Mouse (Mus musculus) left cerebral cortex, adult 2 months (tissue): ENCODE results near the gene Fam228a. TPM values are rescaled to one million over a fixed set of nuclear protein-coding genes. Genes with fewer than 3 reads are reported as not detected.

Source experiments
- DNase-seq, 2 experiments: peaks; one replicate each; pipeline ENCODE4 v3.0.0; 2021 to 2022; ENCODE audit warnings: low spot score in 2 of 2, mixed read lengths in 1 of 2; ENCODE audit errors: extremely low spot score in 1 of 2
- H3K27ac ChIP-seq: fragments of 200-600 bp; 2 replicates; pipeline ENCODE4 v1.8.1; 2022
- H3K4me3 ChIP-seq: fragments of 200-600 bp; 2 replicates; pipeline ENCODE4 v1.8.1; 2022
- CTCF ChIP-seq: fragments of 200-600 bp; IDR thresholded peaks from 2 replicates; pipeline ENCODE4 v1.8.1; 2022; ENCODE audit warnings: antibody characterized with exemption, mild to moderate bottlenecking, moderate library complexity
- intact Hi-C: fragments of 180-260 bp; cut with DNase I; formaldehyde crosslinking; loops from one replicate; pipeline ENCODE4 v1.15.1; 2025
- total RNA-seq, 2 experiments: library from RNA; stranded (reverse); gene quantifications; 2 replicates each; pipeline ENCODE4 v1.2.3; 2021

Fam228a gene
- total RNA-seq, 2 experiments from 2014 or later: 2.8 to 2.9 TPM

- intact Hi-C loops: no loop called here
- Histone ChIP-seq H3K4me3 (no peak overlapping the region), H3K27ac (peak overlapping the region; percentile 70)
- no peak for TF ChIP-seq CTCF
- DNase-seq: peak; percentile 48 to 62
Measured at GRCm38 (mm10) chr12:4679971-4680370, 58.3 kb downstream of the Fam228a start.

DNA sequence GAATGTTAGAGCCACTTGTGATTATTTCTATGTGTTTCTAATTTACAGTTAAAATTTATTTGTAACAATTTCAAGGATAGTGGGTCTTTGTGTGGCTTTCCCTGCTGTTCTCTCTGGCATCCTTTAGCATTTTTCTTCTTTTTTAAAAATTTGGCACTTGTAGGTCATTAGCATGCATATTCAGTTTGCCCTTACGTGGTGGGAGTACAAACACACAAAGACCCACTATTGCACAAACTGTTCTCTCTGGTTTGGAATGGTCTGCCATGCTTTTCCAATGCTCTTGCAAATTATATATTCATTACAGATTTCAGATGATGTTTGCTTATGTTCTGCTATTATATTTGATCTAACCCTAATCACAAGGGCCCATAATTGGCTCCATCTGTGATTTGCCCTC lies 61.9 kb downstream of the Fam228a start:
- DNase-seq: no peak
- H3K4me3 ChIP-seq: no peak overlapping the region
- TF ChIP-seq CTCF: no peak
- intact Hi-C loops: no loop called here
- H3K27ac ChIP-seq: peak overlapping the region; percentile 68

GRCm38 (mm10) chr12:4665675-4666037 lies 72.6 kb downstream of the Fam228a start:
- Histone ChIP-seq H3K4me3 (no peak overlapping the region), H3K27ac (peak overlapping the region; percentile 84)
- DNase-seq: no peak
- intact Hi-C loops: no loop called here
- TF ChIP-seq CTCF: no peak

GRCm38 (mm10) chr12:4664929-4665674 lies 73.1 kb downstream of the Fam228a start:
- intact Hi-C loops: no loop called here
- Histone ChIP-seq H3K4me3 (no peak overlapping the region), H3K27ac (peak overlapping the region; percentile 84)
- no peak for DNase-seq
- no peak for TF ChIP-seq CTCF

Other genes starting within 250 kb of the Fam228a start
- gene Itsn2, start 145.8 kb downstream of the Fam228a start, total RNA-seq: 10 to 100 TPM; 69.6 to 73.0 TPM
- gene Gm3625, start 145.5 kb downstream of the Fam228a start, total RNA-seq: not detected
- gene Pfn4, start 30.6 kb upstream of the Fam228a start, total RNA-seq: 10 to 100 TPM in 1 of 2 experiments, 1 to 10 TPM in 1; 9.7 to 12.5 TPM
- gene Fam228b, start 30.8 kb upstream of the Fam228a start, total RNA-seq: 10 to 100 TPM; 20.2 to 20.5 TPM
- 10 to 100 TPM; 75.5 to 85.2 TPM for gene Sf3b6, start 79.1 kb upstream of the Fam228a start, total RNA-seq
- gene Fkbp1b, start 103.2 kb upstream of the Fam228a start, total RNA-seq: 10 to 100 TPM; 43.7 to 48.3 TPM
- gene Wdcp, start 104.9 kb upstream of the Fam228a start, total RNA-seq: 10 to 100 TPM; 11.8 to 12.5 TPM
- gene Mfsd2b, start 135.9 kb upstream of the Fam228a start, total RNA-seq: under 1 TPM; 0.75 to 0.93 TPM
- 10 to 100 TPM; 56.5 to 60.3 TPM for gene Ubxn2a, start 169.3 kb upstream of the Fam228a start, total RNA-seq
- 10 to 100 TPM; 32.6 to 37.9 TPM for gene Atad2b, start 178.9 kb upstream of the Fam228a start, total RNA-seq